Mouse (Mus musculus): Measurements from ENCODE around the gene Emc1. TPM values are rescaled to one million over a fixed set of nuclear protein-coding genes. Genes with fewer than 3 reads are reported as not detected.
"Not testable (repeated sequence)": the region's sequence is repeated elsewhere in the genome, so short reads cannot be mapped to it uniquely, and the experiment has no call there.

Emc1 gene
- total RNA-seq, 4 experiments from 2014 or later = 89.4 to 92.6 (median 91.1) TPM

DNA sequence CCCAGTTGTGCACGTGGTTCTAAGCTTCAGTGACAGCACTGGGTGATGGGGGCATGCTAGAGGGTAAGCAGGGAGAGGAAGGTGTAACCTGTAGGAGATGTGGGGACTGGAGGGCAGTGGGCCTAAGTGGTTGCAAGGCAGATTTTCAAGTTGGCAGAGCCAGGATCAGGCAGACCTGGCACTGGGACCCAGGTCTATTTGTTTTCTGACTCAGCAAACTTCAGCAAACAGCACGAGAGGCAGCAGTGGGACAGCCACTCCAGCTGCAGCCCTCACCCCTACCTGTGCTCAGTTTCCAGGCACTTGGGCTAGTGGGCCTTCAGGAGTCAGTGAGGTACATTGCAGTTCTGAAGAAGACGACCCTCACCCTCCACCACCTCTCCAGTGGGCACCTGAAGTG lies 4.8 kb downstream of the Emc1 start:
- no peak for DNase-seq (ENCODE audit: low spot score in 2 of 2)

DNA sequence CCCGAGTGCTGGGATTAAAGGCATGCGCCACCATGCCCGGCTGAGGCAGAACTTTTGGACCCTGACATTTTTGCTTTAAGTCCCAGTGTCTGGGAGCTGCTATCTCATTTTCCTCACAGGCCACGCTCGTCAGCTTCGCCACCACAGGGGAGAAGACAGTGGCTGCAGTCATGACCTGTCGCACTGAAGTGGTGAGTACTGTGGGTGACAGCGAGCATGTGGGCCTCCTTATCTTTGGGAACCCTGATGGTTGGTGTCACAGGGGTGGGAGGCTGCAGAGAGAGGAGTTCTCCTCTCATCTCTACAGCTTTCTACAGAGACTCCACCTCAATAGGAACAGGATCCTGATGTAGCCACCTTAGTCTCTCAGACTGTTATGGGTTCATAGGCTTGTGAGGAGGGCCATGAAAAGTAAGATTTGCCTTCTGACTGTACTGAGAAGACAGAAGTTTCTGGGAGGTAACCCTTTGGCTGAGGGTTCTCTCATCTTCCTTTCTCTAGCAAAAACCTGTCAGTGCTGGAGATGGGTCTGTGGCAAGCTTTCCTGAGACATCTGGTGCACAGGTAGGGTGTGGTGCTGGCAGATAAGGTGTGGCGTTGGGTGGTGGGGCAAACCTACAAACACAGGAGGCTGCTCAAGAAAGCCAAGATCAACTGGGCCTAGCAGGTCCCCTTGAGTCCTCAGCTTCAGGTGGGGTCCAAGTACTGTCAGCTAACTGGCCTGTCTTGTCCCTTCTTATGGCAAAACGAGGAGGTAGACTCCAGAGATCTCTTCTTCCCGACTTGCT lies 8.6 kb downstream of the Emc1 start:
- DNase-seq (ENCODE audit: low spot score in 2 of 2) = no peak

- DNase-seq (ENCODE audit: low spot score in 2 of 2) = no peak
Measured at GRCm38 (mm10) chr4:139367336-139367735, 14.9 kb downstream of the Emc1 start.

- DNase-seq (ENCODE audit: low spot score in 2 of 2) = no peak
Measured at GRCm38 (mm10) chr4:139368038-139368437, 15.7 kb downstream of the Emc1 start.

GRCm38 (mm10) chr4:139373130-139373529 lies 20.7 kb downstream of the Emc1 start:
- DNase-seq (ENCODE audit: low spot score in 2 of 2) = no peak

DNA sequence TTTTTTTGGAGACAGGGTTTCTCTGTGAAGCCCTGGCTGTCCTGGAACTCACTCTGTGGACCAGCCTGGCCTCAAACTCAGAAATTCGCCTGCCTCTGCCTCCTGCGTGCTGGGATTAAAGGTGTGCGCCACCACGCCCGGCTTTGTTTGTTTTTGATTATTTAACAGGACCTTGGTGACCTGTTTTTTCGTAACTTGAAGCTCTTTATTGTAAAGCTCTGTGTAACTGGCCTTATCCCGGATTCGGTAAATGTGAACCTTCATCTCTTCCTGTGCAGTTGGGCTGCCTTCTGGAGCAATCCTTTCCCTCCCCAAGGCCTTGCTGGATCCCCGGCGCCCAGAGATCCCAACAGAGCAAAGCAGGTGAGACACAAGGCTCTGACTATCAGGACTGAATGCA lies 21.1 kb downstream of the Emc1 start:
- no peak for DNase-seq (ENCODE audit: low spot score in 2 of 2)

- no peak for DNase-seq (ENCODE audit: low spot score in 2 of 2)
Measured at GRCm38 (mm10) chr4:139379719-139380118, 27.3 kb downstream of the Emc1 start.

- peak; percentile 99 for DNase-seq (ENCODE audit: low spot score in 2 of 2)
Measured at GRCm38 (mm10) chr4:139380207-139380748, 27.9 kb downstream of the Emc1 start.

- no peak for DNase-seq (ENCODE audit: low spot score in 2 of 2)
Measured at GRCm38 (mm10) chr4:139380775-139381451, 28.5 kb downstream of the Emc1 start.

DNA sequence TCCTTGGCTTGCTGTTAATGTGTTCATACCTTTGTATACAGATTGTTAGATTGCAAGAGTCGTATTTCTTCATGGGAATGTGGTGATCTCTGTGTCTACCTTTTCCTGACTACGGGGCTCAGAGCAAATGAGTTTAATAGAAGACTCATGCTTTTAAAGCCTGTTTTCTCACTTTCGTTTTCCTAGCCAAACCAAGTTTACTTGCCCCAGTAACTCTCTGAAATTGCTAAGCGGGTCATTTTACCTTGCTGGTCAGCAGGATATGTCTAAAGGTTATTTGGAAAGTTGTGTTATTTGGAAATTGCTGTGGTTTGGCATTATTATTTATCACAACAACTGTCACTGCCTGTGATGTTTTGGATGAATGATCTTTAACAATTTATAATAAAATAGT lies 29.1 kb downstream of the Emc1 start:
- DNase-seq (ENCODE audit: low spot score in 2 of 2) = no peak

DNA sequence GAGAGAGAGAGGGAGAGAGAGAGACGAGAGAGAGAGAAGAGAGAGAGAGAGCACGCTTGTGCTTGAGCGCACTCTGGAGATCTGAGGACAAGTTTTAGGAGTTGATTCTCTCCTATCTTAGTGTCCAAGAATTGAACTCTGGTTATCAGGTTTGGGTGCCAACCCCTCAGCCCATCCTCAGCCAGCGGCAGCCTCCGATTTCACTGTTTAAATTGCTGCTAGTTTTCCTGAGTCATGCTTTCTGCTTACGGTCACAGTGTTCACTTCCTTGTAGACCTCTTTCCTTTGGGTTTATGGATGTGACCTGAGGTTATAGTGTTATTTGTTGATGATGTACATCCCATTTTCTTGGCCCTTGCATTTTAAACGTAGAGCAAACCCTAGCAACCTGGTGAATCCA lies 29.8 kb downstream of the Emc1 start:
- no peak for DNase-seq (ENCODE audit: low spot score in 2 of 2)

DNA sequence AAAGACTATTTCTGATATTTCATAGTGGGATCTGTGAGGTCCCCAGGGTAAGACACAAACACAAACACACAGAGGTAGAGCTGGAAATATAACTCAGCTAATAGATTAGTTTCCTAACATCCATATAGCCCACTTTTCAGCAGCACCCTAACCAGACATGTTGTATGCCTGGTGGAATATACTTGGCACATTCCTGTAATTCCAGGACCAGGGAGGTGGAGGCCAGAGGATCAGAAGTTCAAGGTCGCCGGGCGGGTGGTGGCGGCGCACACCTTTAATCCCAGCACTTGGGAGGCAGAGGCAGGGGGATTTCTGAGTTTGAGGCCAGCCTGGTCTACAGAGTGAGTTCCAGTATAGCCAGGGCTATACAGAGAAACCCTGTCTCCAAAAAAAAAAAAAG lies 33.5 kb downstream of the Emc1 start:
- not testable (repeated sequence) for DNase-seq (ENCODE audit: low spot score in 2 of 2)

DNA sequence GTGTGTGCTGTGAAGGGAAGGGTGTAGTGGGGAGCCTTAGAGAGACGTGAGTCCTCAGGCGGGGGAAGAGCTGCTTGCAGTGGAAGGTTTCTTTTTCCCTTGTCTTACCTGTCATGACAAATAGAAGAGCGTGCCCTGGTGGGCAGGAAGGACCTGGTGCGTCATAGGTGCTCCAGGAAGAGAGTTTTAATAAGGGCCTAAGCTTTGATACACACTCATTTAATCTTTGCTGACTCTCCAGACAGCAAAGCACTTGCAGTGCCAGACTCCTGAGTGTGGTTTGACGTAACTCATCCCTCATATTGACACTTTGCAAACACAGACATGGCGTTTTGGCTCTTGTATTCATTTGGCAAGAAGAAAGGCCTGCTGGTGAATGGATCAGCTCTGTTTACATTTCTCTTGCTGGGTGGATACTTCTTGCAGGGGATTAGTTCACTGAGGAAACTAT lies 34.5 kb downstream of the Emc1 start:
- no peak for DNase-seq (ENCODE audit: low spot score in 2 of 2)

DNA sequence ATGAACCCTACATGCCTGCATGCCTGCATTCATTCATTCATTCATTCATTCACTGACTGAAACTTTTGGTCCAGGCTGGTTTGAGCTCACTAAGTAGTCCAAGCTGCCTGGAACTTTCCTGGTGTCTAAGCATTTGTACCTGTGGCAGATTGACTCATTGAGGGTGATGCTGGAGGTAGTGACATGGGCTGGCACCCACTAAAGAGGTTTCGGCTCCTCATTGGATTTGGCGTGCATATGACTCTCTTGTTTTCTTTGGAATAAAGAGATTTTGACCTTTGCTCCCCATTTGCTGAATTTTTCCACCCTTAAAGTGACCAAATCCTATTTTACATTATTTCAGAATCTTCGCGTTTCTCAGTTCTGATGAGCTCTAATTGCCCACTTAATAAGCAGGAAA lies 37.2 kb downstream of the Emc1 start:
- no peak for DNase-seq (ENCODE audit: low spot score in 2 of 2)

- no peak for DNase-seq (ENCODE audit: low spot score in 2 of 2)
Measured at GRCm38 (mm10) chr4:139395431-139395830, 43.0 kb downstream of the Emc1 start.

GRCm38 (mm10) chr4:139400487-139400886 lies 48.1 kb downstream of the Emc1 start:
- no peak for DNase-seq (ENCODE audit: low spot score in 2 of 2)

DNA sequence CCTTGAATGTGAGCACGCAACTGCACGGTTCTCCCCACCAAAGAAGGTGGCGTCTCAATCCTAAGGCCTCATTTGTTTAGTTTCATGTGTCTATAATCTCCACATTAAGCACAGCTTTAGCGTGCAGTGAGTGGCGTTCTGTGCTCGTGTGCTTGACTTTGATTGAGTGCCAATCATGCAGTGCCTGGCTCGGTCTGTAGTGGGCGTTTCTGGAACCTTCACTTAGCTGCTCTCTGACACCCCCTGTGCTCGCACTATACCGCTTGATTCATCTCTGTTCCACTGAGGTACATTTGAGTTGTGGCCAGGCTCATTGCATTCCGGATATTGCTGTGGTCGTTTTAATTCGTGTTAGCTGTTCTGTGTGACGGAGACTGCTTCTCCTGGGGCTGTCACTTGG lies 50.8 kb downstream of the Emc1 start:
- no peak for DNase-seq (ENCODE audit: low spot score in 2 of 2)

- DNase-seq (ENCODE audit: low spot score in 2 of 2) = no peak
Measured at GRCm38 (mm10) chr4:139411351-139411750, 59.0 kb downstream of the Emc1 start.

DNA sequence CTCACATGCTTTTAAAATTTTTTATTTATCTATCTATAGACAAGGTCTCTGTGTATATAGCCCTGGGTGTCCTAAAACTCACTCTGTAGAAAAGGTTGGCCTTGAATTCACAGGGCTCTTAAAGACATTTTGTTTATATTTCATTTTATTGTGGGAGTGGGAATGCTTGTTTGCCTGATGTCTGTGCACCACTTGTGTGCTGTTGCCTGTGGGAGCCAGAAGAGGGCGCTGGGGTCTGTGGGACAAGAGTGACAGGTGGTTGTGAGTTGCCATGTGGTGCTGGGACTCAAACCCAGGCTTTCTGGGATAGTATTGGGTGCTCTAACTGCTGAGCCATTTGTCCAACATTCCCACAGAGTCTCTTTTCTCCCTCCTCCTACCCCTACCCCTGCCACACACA lies 65.5 kb downstream of the Emc1 start:
- no peak for DNase-seq (ENCODE audit: low spot score in 2 of 2)

GRCm38 (mm10) chr4:139421621-139422020 lies 69.2 kb downstream of the Emc1 start:
- DNase-seq (ENCODE audit: low spot score in 2 of 2) = no peak

DNA sequence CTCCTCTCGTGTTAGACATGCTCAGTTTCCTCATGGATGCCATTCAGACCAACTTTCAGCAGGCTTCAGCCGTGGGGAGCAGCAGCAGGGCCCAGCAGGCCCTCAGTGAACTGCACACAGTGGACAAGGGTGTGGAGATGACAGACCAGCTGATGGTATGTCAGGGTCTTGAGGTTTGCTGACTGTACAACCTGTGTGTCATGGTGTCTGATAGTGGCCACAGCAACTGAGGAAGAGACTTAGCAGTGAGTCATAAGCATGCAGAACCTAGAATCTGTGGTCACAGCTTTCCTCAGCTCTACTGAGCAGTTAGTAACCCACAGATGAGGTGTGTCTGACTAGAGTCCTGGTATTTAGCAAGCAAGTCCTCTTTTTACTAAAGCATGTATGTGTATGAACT lies 70.0 kb downstream of the Emc1 start:
- DNase-seq (ENCODE audit: low spot score in 2 of 2) = no peak

GRCm38 (mm10) chr4:139423270-139423669 lies 70.9 kb downstream of the Emc1 start:
- no peak for DNase-seq (ENCODE audit: low spot score in 2 of 2)

All from left cerebral cortex, adult 8-10 months (tissue).